Mouse (Mus musculus): ENCODE data around the gene Kdm3a. TPM values are rescaled to one million over a fixed set of nuclear protein-coding genes. Genes with fewer than 3 reads are reported as not detected.

Gene Kdm3a
- 10 to 100 TPM; 10.2 to 12.5 TPM for total RNA-seq (2021)
- long read RNA-seq, experiment 1, full-length matches to known transcripts = 8 of 11 reads
- long read RNA-seq, experiment 1, partial matches to known transcripts = 2 of 11 reads
- long read RNA-seq, experiment 1, other reads (novel, unspliced or antisense) = 1 of 11 reads
- long read RNA-seq, experiment 2, full-length matches to known transcripts = 3 of 5 reads
- long read RNA-seq, experiment 2, partial matches to known transcripts = 1 of 5 reads
- long read RNA-seq, experiment 2, other reads (novel, unspliced or antisense) = 1 of 5 reads

DNA sequence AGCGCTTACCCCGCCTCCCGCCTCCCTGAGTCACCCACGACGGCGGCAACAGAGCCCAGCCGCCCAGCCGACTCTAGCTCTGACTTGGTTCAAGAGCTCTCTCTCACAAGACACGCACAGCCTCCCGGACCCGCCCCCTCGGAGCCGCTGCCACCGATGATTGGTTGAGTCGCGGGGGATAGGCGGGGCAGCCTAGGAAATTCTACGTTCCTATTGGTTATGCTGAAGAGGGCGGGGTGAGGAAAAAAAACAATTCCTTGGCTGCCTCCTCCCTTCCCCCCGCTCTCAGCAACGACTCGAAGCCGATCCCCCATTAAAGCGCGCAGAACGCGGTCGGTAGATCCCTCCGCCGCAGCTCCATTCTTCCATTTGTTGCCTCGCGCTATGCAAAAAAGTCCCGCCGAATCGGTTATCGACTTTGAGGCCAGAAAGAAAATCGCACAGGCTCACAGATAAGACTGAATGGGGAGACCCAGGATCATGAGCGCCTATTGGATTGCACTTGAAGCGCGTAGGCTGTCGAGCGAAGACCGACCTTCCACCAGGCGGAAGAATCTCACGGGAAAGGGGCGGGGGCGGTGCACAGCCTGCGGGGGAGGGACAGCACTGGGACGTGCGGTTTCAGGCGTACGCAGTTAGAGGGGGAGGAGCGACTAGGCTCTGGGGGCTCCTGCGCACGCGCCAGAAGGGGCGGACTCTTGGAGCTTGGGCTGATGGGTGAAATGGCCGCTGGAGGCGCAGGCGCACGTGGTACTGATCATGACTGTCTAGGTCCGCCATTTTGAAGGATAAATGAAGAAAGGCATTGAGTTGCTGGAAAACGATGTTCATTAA, at the start of gene Kdm3a:
Gene Kdm3a (minus strand): TSS at position 162 of the 834 bp plus-strand sequence.
- peak; percentile 98 for DNase-seq (ENCODE audit: low spot score)

DNA sequence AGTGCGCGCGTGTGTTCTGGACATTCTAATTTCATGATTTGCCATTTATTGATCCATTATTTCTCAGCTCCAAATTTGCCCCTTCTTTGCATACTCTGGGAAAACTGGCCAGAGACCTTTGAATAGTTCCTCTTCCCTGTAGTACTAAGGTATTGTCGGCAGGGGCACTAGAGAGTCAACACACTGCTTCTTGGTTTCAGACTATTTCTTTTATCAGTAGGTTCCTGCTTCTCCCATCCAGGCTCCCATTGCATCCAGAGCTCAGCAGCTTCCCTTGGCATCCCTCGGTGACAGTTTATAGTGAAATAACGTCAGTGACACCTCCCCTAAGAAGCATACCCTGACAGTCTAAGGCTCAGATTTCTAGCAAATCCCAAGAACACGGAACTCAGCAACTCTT, 46.1 kb upstream of the Kdm3a start:
- DNase-seq (ENCODE audit: low spot score) = no peak

DNA sequence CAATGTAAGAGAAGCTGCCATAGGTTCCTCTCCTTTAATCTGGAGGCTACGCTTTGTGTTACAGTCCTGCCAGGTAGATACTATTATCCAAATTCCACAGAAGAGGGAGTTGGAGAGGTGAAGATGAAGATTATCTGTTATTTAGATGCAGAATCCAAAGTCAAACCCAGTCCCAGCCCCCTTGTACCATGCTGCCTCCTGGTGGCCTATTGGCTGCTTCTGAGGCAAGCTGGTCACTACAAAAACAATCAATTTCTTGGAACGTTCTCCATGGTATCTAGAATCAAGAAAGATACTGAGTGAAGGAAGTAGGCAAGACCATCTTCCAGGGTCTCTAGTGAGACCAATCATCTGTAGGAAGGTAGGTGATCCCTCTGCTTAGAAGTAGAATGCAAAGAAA, 40.4 kb upstream of the Kdm3a start:
- no peak for DNase-seq (ENCODE audit: low spot score)

DNA sequence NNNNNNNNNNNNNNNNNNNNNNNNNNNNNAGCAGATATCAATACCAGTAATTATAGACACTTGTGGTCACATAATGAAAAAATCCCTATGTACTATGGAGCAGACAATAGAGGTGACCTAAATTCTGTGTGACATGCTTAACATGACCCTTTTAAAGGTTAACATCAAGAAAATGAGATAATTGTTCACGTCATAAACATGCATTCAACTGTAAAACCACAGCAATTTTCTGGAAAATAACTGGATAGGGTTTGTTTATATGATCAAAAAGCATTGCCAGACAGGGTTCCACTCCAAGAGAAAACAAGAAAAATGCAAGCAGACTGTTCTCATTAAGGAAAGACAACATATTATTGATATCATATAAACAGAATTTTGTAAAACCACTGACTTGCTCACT, 31.7 kb upstream of the Kdm3a start:
- no peak for DNase-seq (ENCODE audit: low spot score)

DNA sequence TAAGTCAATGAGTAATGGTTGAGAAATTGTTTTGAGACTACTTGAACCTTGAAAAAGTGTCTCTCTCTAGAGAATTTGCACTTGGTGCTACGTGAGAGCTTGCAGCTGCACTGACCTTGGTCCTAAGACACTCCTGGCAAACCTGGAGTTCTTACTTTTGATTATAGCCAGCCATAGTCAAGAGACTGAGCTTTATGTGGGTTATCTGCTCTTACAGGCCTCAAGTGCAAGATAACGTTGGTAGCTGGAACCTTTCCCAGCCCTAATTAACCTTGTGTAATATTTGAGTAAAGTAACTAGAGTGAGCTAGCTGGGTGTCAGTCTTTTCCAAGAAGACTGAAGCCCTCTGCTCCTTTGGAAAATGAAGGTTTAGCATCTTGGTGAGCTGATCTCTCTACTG, 25.5 kb upstream of the Kdm3a start:
- DNase-seq (ENCODE audit: low spot score) = no peak

DNA sequence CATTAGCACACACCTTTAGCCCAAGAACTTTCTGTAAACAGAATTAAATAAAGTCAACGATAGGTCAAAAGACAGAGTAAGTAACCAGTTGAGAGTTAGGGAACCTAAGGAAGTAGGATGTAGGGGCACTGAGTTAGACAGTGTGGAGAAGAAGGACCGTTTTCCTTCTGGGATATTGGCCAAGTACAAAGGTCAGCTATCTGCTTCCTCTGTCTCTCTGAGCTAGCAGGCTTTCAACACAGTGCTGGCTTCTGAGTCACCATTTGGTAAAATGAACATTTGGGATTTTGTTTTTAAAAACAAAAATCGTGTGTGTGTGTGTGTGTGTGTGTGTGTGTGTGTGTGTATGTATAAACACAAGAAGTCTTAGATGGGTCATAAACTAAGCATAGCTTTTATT, 23.0 kb upstream of the Kdm3a start:
- no peak for DNase-seq (ENCODE audit: low spot score)

DNA sequence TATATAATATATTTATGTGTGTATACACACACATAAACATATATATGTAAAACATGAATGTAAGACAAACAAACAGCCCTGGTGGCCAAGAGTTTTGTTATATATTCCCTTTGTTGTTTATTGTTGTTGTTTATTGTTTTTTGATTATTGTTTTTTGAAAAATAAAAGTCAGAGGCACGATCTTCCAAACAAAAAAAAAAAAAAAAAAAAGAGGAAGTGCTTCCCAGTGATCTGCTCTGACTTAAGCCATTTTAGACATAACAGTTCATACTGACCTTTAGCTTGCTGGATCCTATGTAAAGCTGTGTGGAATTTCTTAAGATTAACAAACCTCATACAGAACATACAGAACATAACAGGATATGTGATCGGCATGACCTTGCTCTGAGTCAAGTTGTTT, 19.1 kb upstream of the Kdm3a start:
- no peak for DNase-seq (ENCODE audit: low spot score)

DNA sequence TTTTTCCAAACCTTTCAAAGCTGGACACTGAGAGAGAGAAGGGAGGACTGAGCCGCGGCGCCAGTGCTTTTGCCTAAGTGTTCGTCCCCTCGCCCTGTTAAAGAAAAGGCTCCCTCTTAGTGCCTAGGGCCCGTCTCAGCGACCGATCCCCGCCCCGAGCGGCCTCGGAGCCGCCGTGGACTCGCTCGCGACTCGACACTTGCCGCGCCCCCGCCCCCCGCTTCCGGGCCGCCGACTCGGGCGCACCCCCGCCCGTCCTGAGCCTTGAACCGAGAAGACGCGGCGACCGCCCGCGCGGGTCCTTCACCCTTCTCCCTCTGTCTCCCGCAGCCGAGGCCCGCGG, 333 bp downstream of the Kdm3a start:
- DNase-seq (ENCODE audit: low spot score) = no peak

DNA sequence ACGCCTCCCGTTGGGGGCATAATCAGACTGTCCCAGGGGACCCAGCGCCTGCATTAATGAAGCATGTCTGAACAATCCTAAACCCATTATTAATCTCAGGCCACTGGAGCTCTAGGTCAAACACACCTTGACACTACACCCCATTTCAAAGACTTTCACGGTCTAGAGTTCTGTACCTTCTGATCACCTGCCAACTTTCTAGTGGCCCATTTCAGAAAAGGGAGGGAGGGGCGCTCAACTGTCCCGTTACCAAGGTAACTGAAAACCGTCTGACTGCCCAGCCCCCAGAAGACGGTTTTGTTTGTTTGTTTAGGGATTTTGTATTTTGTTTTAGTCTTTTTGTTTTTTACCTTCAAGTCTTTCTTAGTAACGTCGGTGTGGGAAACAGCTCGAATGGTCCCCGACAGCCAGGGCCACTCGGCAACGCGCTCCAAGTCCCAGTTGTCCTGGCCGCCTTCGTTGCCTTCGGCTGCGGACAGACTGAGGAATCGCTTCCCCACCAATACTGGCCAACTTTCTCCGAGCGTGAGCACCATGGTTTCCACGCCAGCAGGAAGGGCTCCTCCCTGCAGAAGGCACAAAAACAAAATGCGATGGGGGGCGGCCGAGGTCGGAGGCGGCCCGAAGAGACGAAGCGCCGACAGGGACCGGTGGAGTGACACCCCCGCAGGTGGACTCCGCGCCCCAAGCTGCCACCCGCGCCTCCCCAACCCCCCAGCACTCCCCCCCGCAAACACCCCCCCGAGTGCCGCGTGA, 906 bp downstream of the Kdm3a start:
- DNase-seq (ENCODE audit: low spot score) = peak; percentile 59

DNA sequence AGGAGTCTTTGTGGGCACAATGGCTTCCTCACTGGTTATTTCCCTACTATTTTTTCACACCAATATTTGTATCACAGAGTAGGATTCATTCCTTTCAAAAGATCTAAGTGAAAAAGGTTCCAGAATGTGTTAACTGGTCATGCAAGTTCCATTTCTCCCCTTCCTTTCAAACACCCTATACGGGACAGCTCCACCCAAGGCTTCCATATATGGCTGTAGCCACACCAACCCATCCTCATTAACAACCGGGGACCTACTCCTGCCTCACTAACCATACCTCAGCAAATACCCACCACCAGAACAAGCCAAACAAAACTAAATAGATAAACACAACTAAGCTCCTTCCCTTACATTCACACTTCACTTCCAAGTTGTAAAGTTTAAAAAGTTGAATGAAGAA, 1.6 kb downstream of the Kdm3a start:
- no peak for DNase-seq (ENCODE audit: low spot score)

DNA sequence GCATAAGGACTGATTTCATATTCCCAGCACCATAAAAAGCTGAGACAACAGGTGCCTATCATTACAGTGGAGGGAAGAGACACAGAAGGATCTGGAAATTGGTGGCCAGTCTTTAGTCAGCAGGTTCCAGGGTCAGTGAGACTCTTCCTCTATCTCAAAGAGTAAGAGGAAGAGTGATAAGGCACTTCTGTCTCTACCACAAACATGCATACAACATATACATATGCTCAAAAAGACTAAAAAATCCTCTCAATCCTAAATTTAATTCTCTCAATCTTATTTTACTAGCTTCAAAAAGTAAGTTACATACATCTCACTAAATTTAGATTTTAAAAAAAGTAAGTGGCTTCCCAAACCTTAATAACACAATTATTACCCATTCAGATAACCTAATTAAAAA, 5.5 kb downstream of the Kdm3a start:
- DNase-seq (ENCODE audit: low spot score) = no peak

DNA sequence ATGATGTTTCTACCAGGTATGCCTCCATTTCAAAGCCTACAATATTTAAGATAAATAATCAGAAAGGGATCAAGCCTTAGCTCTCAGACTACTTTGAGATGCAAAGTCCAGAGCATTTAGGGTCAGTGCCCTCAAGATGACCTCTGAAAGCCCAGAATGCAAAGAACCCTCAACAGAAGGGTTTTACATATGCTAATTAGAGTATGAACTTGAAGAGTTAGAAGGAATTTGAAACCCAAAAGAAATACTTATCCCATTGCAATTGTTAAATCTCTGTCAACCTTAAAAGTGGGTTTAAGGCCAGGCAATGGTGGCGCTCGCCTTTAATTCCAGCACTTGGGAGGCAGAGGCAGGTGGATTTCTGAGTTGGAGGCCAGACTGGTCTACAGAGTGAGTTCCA, 6.8 kb downstream of the Kdm3a start:
- no peak for DNase-seq (ENCODE audit: low spot score)

DNA sequence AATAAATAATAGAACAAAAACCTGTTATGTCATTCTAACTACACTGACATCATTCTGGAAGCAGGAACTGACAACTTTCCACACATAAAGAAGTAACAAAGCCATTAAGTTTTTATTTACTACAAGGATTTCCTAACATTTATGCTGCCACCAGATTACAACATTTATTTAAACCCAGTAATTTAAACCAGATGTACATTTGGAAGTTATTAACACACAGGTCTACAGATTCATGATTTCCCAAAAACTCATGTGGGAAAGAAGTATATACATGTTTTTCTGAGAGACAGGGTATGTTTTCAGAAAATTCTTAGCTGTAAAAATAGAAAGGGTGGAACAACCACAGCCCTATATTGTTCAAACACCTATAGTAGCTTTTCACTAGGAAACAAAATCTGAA, 8.1 kb downstream of the Kdm3a start:
- DNase-seq (ENCODE audit: low spot score) = no peak

DNA sequence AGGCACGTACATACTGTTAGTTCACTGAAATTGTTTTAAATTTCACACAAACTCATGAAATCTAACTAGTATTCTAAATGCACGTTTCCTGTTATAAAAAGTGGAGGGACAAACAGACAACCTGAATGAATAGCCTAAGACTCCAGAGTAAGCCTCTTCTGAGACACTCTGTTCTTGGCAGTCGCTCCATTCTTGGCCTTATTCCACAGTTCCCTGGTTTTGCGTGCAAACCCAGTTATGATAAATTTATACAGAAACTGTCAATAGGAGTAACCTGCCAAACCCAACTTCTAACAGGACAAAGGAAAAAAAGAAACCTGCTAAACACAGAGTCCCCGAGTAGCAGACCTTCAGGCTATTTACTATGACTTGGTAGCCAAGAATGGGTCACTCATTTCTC, 10.8 kb downstream of the Kdm3a start:
- DNase-seq (ENCODE audit: low spot score) = peak; percentile 60

DNA sequence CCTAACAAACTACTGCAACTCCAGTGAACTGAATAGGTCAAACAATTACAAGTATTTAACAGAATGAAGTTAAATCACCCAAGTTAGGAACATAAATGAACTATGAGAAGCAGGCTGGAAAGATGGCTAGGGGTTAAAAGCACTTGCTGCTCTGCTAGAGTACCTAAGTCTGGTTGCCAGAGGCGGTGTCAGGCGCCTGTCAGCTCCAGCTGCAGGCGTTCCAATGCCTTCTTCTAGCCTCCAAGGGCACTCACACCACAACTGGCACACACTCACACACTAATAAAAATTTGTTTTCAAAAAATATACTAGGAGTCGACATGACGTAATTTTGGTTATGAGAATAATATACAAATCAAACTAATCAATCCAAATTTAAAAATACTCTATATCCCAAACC, 11.2 kb downstream of the Kdm3a start:
- peak; percentile 15 for DNase-seq (ENCODE audit: low spot score)

DNA sequence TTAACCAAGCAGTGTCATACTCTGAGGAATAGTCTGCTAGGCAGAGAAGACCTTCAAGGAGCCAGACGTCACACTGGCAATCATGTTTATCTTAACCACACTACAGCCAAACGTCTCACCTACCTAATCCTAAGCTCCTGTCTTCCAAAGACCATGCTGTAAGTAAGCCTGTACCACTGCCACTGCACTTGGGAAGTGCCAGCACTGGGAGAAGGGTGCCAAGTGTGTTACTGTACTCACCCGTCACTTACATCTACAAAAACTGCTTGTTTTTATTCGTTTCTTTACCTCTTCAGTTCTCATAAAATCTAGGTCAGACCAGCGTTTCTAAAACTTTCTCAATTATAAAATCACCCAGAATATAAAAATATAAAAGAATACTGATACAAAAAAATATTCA, 15.8 kb downstream of the Kdm3a start:
- DNase-seq (ENCODE audit: low spot score) = no peak

DNA sequence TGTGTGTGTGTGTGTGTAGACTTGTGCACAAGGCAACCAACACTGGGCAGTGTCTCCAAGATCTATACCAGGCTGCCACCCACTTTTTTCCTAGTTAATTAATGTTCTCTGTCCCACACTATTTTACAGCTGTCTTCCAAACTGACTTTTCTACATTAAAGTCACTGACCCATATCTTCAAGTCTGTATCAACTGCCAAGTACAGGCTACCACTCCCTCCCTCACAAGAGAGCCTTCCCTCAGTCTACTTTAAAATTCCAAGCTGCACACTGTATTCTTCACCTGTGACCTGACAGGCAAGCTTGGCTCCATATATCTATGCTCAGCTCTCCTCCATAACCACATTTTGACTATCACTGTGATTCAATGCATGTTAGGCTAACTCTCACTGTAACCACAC, 19.6 kb downstream of the Kdm3a start:
- no peak for DNase-seq (ENCODE audit: low spot score)

DNA sequence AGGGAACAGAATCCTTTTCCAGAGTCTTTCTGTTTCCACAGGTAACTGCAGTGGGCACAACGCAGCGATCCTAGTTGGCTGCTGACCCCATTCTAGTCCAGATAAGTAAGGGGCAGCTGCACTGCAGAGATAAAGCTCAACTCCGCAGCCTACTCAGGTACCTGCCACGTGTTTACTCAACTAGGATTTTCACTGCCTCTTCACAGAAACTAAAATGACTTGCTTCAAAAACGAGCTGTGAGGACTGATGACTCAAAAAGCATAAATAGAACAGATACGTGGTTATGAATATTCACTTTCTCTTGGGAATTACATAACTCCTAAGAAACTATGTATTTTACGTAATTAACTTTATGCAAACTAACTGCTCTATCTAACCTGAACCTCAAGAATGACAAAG, 22.8 kb downstream of the Kdm3a start:
- no peak for DNase-seq (ENCODE audit: low spot score)

DNA sequence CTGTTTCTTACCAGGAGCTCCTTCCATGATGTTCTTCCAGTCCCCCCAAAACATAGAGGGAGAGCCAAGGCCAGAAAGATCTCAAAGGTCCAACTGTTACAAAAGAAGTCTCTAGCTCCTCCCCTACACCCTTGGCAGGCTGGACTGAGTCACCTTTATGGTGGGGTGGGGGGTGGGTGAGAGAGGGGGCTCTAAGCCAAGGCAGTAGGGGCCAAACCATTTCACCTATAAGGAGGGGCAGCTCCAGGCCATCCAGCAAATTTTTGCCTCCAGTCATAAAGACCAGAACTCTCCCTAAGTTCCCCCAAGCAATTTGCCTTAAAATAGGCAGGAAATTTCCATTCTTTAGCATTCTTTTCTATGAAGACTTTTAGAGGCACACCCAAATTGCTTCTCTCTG, 23.8 kb downstream of the Kdm3a start:
- no peak for DNase-seq (ENCODE audit: low spot score)

DNA sequence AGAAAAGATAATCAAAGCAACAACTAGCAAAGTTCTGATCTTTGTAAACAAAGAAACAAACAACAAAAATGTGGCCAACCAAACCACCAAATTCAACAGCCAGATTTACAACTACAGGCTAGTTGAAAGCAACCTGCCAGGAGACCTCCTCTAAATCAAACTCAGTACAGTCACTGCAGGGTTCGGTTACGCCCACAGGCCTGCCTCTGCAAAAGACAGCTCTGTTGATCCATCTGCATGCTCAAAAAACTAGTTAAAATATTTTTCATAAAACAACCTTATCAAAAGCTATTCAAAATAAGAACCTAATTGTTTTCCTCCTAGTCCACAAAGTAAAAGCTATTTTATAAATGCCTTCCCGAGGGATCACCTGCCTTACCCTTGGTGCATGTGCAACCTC, 25.0 kb downstream of the Kdm3a start:
- no peak for DNase-seq (ENCODE audit: low spot score)

DNA sequence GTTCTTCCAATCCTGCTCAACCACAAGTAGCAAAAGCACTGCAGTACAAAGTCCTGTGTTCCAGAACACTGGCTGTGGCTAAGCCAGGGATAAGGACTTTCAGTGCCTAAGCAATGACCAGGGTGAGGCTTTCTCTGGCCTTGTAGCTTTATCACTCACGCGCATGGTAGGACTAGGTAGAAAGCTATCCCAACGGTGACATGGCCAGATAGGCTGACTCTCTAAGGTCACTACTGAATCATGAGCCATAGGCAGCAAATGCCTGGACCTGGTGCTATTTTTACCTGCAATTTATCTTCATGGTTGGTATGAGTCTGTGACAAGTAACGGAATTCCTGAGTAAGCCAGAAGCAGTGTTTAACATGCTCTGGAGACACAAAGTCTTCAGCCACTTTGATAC, 42.6 kb downstream of the Kdm3a start:
- DNase-seq (ENCODE audit: low spot score) = no peak

DNA sequence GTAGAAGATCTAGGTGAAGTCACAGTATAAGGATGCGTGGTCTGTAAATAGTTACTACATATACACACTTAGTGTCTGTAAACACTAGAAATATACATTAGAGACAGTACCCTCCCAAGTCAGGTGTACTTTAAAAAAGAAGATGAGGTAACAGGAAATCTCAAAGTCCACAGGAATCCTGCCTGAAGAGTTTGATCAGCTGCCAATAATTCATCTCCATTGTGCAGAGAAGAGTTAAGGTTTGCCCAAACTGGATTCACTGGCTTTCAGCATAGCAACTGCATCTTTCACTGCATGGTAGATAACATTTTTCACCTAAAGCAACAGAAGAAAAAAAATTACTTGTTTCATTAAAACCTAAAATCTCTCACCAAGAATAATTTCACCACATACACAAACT, 43.4 kb downstream of the Kdm3a start:
- no peak for DNase-seq (ENCODE audit: low spot score)

DNA sequence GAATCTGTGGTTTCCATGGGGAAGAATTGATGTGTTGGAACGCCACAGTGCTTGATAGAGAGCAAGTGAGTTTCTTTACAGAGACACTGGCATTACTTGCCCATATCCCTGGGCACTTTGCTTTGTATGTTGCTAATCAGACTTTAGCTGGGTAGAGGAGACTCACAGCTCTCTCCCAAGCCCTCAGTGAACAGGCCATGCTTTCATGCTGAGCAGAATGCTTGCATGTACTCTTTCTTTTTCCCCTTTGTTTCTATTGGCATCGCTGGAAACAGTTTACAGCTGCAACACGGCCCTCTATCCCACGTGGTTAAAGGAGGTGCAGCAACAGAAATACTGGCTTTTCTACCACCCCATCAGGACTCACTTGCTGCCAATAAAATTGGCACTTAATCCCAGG, 49.6 kb downstream of the Kdm3a start:
- DNase-seq (ENCODE audit: low spot score) = no peak
